Mouse (Mus musculus) lung, postnatal 14 days (tissue): ENCODE measurements around the gene Naa20.

ENCODE experiments used
- DNase-seq: peaks from one replicate; pipeline ENCODE4 v3.0.0; 2021

Naa20 gene

GRCm38 (mm10) chr2:145952726-145953125, 50.8 kb downstream of the Naa20 start:
- DNase-seq = no peak

- DNase-seq = no peak
These were observed 53.9 kb downstream of the Naa20 start for GRCm38 (mm10) chr2:145955844-145956243.

GRCm38 (mm10) chr2:145956318-145956717, 54.4 kb downstream of the Naa20 start:
- DNase-seq = no peak

- no peak for DNase-seq
These were observed 55.6 kb downstream of the Naa20 start for GRCm38 (mm10) chr2:145957450-145957849.

- no peak for DNase-seq
These were observed 56.2 kb downstream of the Naa20 start for GRCm38 (mm10) chr2:145958097-145958496.

GRCm38 (mm10) chr2:145958551-145958950, 56.7 kb downstream of the Naa20 start:
- no peak for DNase-seq

- DNase-seq = no peak
These were observed 60.0 kb downstream of the Naa20 start for GRCm38 (mm10) chr2:145961861-145962260.
